Mouse (Mus musculus) lung, postnatal 0 days (tissue): Measurements from ENCODE around the gene Apopt1.

Source experiments
- CTCF ChIP-seq: IDR thresholded peaks from 2 replicates; pipeline ENCODE4 v1.5.1; 2016; ENCODE audit warnings: antibody characterized with exemption, mild to moderate bottlenecking
- EP300 ChIP-seq: IDR thresholded peaks from 2 replicates; pipeline ENCODE4 v1.6.1; 2016; ENCODE audit warnings: antibody characterized with exemption, mild to moderate bottlenecking, control low read depth

GRCm38 (mm10) chr12:111803538-111803937, 90.5 kb downstream of the Apopt1 start:
- no peak for TF ChIP-seq CTCF
- no peak for TF ChIP-seq EP300
